Mouse (Mus musculus) inflammation-experienced regulatory T-cells, adult 6 months (primary cell): ENCODE results near the gene Wee1. TPM values are rescaled to one million over a fixed set of nuclear protein-coding genes. Genes with fewer than 3 reads are reported as not detected.
A peak's percentile ranks its signal among the peaks of the same experiment; 100 is the strongest.
"Not testable (repeated sequence)": the region's sequence is repeated elsewhere in the genome, so short reads cannot be mapped to it uniquely, and the experiment has no call there.

Source experiments
- ATAC-seq: one replicate; pipeline ENCODE4 v1.8.0; 2017
- polyA plus RNA-seq, 3 experiments: library from polyadenylated mRNA; unstranded; fragments of 100-300 nt; shearing (Covaris generic); gene quantifications; one replicate each; pipeline ENCODE4 v1.2.1; 2017

The Wee1 gene
- polyA plus RNA-seq, result 1 to 10 TPM; 1.5 to 4.5 (median 2.6) TPM

DNA sequence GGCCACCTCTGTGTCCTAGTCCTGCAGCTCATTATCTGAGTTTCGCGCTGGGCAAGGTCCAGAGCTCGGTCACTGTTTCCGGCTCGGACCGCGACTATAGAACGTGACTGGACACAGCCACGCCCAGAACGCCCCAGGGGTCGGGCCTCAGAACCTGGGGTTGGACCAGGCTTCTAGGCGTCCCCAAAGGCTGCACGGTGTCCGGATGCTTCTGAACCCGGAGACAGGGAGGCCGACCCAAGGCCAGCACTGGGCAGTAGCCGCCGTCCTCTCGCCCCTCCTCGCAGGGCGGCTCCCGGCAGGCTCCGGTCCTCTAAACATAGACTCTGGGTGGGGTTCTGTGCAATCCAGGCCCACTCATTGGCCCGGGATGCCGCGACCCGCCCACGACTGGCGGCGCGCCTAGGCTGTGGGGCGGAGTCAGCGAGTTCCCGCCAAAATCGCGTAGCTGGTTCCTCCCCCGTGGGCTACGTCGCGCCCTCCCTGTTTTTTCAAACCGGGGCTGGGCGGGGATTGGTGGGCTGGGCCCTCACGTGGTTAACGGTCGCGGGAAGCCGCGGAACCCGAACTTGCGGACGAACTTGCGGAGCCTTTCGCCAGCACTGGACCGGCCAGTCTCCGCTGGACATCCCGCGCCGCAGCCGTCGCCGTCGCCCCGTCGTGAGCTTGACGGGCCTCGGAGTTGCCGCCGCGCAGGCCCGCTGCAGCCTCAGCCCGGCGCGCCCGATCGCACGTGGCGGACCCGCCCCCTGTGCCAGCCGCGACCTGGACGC is at the start of gene Wee1:
Gene Wee1 (plus strand): TSS at position 531 of the 773 bp plus-strand sequence.
- peak; percentile 89 for ATAC-seq

DNA sequence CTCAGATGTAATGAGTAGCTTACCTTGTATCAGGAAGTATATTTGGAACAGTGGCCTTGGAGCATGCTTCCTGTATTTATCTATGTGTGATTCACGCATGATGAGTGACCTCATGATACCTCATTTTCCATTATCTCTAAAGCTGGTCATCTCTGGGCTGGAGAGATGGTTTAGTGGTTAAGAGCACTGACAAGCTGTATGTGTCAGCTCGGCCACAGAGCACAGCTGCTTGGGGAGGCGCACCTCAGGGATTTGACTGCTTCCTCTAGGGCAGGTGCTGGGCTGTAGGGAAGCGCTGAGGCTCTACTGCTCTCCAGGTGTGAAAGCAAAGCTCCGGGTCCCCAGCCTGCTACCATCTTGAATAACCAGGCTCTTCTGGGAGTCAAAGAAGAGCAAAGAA is 43.7 kb upstream of the Wee1 start:
- ATAC-seq, result no peak

DNA sequence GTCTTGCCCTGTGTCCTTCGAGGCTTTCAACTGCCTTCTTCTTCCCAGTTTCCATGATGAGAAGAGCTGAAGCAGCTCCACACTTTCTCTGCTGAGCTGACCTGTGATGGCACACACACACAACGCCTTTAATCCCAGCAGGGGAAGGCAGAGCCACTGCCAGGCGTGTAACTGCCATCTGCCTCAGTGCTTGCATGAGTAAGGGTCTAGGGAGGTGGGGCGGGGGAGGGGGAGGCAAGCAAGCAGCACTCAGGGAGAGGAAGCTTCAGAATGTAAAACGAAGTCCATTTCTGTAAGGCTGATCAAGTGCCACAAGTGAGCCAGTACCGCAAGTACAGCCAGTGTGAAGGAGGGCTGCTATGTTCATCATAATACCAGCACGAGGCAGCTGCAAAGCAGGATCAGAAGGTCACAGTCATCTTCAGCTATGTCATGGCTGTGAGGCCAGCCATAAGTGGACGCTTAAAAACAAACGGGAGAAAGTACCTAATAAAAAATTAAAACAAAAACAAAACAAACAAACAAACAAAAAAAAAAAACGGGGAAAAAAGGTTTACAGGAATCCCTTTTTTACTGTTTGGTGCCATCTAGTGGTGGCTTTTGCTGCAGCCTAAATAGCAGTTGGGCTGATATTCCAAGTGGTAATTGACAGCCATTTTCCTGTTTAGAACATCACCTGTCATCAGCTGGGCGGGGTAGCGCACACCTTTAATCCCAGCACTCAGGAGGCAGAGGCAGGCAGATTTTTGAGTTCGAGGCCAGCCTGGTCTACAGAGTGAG is 38.3 kb upstream of the Wee1 start:
- ATAC-seq, result peak; percentile 77

DNA sequence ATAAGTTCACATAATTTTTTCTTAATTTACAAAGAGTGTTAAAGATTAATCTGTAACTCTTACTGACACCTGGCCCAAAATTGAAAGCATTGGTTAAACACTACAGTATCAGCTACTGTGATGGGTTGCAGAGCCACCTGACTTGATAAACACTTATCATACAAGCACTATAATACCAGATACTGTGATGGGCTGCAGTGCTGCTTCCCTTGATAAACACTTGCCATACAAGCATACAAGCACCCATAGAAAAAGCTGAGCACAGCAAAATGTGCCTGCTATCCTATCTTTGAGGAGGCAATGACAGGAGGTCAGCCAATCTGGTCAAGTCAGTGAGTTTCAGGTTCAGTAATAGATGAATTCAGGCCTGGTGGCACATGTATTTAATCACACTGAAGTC is 36.6 kb upstream of the Wee1 start:
- no peak for ATAC-seq

DNA sequence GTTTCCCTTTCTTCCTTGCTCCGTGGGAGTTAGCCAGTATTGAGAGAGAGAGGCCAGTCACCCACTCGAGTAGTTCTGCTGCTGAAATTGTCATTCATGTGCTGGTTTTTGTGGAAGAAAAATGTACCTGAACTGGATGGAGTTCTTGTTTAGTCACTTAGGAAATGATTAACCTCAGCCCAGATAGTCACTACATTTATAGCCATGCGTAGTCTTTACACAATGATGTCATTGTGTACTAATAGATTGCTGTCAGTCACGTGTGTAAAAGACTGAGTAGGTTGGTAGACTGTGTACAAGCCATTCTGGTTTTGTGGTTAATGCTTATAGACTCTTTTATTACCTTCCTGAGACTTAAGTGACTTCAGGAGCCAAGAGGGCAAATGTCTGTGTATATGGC is 33.9 kb upstream of the Wee1 start:
- ATAC-seq, result no peak

DNA sequence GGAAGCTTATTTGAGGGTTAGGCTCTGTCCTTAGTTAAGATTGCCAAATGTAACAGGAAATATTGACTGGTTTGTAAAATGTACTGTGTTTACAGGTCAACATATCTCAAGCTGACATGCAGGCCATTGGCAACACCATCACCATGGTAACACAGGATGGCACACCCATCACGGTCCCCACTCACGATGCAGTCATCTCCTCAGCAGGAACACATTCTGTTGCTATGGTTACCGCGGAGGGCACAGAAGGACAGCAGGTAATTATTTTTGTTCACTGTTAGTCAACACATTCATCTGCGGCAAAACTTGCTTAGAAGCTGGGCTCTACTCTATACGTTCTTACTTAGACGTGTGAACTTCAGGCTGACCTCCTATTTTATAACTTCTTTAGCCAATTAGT is 30.2 kb upstream of the Wee1 start:
- no peak for ATAC-seq

DNA sequence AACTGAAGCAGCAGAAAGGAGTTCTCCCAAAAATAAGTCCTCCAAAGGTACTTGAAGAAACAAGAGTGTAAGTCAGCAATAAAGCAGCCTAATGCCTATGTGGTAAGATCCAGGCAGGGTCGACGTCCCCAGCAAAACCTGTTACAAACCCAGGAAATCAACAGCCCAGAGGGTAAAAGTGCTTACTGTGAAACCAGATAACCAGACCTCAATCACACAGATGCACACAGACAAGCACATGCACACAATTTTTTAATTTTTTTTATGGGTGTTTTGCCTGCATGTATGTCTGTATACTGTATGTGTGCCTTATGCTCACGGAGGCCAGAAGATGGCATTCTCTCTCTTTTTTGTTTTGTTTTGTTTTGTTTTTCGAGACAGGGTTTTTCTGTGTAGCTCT is 25.5 kb upstream of the Wee1 start:
- no peak for ATAC-seq

DNA sequence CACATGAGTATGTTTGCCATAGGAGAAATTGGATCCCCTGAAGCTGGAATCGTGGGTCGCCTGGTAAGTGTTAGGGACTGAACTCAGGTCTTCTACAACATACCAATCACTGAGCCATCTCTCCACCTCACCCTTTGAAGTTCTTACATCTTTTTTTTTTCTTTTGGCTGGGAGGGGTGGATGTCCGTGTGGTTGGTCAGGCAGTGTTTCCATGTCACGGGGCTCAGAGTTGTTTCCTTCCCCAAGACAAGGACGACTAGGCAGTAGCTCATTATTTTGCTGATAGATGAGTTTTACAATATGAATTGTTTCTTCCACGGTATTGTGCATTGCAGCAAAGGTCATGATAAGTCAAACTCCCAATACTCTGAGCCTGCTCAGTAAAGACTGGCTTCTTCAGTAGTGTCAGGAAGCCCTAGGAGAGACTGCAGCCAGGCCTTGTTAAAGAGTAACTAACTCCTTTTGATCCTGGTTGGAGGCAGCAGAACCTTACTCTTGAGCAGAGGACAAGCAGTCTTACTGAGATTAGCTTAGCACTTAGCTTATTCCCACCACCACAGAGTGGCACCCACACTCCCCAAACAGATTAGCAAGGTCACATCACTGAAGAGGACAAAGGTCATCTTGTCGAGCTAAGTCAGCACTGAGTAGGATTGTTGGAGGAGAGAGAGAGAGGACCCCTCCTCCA is 24.6 kb upstream of the Wee1 start:
- no peak for ATAC-seq

DNA sequence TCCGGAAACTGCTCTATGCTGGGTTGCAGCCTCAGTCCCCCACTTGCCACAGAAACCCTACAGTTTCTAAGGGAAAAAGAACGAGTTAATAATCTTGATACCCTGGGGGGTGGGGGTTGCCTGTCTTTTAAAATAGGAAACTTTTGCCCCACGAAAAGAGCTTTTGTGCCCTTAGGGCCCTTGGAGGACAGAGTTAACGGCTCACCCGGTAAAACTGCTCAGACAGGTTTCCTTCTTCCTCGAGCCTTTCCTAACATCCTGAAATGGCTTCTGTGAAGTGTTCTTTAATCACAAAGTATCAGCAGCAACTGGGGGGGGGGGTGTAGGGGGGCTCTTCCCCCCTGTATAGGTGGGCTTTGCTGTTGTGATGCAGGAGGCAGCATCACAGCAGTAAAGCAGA is 21.0 kb upstream of the Wee1 start:
- ATAC-seq, result no peak

DNA sequence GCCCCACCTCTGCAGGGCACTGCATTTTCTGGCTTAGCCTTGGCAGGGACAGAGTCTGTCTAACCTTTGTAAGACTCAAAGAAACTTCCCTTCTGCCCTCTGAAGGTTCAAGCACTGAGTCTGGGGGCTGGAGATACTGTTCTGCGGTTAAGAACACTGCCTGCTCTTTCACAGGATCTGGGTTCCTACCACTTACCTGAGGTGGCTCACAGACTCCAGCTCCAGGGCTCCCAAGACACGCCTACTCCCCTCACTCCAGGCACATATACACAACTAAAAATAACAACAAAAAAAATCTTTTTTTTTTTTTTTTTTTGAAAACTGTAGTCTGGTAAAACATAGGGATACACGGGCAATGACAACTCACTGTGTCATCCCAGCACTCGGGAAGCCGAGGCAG is 20.6 kb upstream of the Wee1 start:
- no peak for ATAC-seq

DNA sequence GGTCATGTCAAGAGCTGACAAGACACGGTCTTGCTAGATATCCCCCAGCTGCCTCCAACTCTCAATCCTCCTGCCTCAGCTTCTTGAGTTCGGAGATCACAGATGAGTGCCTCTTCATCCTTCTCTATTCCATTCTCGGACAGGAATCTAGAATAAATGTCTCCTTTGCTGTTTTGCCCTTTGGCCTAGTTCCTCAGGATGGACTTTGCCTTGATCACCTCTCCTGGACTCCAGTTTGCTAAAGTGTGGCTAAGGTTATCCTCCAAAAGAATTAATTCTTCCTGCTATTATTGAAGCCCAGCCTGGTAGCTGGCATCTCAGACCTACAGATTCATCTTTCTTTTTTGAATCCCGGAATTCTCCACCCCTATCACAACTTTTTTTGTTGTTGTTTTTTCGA is 16.8 kb upstream of the Wee1 start:
- no peak for ATAC-seq

DNA sequence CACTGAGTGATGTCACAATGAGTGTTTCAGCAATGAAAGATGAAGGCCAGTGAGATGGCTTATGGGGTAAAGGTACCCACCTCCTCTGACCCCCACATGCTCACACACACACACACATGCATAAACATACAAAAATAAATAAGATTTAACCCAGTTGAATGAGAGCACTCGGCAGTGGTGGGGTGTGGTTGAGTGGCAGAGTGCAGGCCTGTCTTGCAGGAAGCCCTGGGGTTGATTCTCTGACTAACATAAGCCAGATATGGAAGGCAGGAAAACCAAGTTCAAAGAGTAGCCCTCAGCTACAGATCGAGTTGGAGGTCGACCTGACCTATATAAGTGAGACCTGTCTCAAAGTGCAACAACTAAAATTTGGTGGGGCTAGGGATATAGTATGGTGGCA is 15.2 kb upstream of the Wee1 start:
- ATAC-seq, result no peak

DNA sequence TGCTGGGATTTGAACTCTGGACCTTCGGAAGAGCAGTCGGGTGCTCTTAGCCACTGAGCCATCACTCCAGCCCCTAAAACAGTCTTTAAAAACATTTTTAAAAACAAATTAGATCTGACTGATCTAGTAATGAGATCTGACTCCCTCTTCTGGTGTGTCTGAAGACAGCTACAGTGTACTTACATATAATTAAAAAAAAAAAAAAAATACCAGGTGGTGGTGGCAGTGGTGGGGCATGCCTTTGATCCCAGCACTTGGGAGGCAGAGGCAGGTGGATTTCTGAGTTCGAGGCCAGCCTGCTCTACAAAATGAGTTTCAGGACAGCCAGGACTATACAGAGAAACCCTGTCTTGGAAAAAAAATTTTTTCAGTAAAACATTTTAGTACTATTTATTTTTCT is 13.3 kb upstream of the Wee1 start:
- not testable (repeated sequence) for ATAC-seq

DNA sequence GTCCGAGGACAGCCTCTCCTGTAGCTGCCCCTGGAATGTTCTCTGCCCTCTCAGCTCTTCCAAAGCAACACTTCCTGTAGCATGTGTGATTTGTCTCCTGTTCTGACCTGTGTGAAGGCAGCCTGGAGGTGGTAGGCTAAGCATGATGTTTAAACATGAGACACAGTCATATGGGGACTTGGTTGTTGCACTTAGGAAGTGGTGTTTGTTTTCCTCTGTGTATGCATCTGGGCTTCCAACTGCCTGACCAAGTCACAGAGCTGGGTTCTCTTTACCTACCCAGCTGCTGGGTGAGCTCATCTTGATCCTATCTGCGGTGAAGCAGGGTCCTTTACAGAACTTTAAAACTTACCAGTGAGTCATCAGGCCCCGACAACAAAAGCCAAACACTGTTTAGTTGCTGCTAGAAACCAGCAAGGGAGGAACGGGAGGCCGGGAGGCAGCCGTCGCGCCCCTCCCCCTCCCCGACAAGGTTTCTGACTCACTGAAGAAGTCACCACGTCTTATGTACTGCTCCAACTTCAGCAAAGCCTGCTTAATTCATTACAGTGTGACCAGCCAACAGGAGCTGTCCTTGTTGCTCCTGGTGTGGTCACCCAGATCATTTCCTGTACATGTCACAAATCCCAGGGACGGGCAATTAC is 12.8 kb upstream of the Wee1 start:
- peak; percentile 80 for ATAC-seq

DNA sequence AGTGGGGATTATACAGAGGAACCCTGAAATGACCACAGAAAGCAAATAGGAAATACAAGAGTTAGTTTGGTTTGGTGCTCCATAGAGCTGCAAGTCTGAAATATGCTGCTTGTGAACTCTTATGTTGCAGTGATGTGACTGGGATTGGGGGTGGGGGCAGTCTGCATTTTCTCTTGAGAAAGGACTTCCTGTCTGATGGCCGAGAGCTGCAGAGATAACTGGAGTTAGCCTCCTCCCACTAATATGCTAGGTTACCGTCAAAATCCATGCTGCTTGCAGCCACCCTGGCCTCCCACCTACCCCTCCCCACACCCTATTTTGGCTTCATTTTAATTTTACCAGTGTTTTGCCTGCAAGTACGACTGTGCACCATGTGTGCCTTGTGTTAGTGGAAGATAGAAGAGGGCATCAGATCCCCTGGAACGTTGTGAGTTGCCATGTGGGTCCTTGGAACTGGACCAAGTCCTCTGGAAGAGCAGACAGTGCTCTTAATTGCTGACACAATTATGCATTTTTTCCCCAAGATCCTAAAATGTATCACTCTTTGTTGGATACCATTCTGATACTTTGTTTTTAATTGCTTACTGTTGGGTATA is 11.7 kb upstream of the Wee1 start:
- ATAC-seq, result no peak

DNA sequence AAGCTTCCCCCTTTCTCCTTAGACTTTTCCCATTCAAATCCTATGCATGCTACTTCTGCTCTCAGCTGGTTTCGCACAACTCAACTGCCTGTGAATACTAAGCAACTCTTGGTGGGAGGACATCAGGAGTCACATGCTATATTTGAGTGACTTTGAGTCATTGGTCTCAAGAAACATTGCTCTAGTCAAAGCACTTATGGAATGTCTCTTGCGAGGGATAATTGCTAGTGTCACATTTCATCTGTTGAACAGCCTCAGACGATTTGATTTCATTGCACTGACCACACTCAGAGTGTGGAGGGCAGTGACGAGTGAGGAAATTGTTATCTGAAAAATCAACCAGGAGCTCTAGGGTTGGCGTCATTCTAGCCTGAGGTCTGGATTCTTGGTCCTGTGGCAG is 7.1 kb upstream of the Wee1 start:
- ATAC-seq, result no peak

DNA sequence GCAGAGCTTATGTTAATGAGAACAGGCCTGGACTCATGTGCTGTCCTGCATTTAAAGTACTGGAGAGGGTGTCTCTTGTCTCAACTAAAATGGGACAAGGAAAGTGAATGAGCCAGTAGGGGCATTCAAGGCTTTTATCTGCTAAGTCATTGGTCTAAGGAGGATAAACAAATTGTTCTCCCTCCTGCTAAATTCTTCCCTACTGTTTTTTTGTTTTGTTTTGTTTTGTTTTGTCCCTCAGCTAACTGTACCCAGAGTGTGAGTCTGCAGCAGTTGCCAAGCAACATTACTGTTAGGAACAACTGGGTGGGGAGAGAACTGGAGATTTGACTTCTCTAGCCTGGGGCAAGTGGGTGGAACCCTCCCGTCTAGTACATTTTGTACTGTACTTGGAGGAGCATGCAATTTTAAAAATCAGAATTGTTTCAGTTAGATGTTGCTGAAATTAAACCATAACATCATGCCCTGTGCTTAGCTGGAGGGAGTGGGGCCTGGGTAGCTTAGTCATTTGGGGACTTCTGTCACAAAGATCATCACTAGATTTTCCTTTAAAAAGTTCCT is 5.0 kb upstream of the Wee1 start:
- ATAC-seq, result no peak

DNA sequence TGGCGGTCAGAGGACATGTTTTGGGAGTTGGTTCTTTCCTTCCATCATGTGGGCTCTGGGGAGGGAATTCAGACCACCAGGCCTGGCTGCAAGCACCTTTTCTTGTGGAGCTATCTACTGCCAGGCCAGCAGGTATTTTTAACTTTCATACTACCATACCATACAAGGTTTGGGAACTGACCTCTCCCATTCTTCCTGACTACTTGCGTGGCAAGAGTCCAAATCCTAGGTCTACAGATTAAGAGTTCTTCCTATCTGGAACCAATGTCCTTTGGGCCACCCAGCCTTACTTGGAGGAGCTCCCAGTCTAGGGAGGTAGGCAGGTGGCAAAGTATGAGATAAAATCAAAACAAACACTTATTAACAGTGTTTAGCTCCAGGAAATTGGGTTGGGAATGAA is 3.4 kb upstream of the Wee1 start:
- ATAC-seq, result no peak

DNA sequence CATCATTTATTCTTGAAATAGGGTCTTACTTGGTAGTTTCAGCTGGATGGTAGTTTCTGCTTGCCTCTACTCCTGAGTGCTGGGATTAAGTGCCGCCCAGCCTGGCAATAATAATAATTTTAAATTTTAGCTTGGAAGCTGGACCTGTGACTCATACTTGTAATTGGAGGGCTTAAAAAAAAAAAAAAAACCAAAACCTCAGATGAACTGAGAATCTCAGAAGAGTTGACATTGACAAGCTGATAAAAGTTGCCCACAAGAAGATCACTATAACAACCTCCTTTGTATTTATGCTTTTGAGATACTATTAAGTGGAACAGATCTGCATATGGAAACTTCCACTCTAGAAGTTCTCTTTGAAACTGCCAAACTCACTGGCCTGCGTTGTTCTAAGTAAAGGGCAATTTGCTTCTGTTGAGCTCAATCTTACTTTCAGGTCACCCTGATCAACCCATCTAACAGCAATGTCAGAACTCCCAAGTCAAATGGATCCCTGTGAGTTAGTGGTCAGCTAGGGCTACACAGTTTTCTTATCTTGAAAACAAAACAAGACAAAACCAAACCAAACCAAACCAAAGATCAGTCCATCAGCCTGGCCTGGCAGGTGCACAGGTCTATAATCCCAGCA is 1.6 kb upstream of the Wee1 start:
- ATAC-seq, result no peak

DNA sequence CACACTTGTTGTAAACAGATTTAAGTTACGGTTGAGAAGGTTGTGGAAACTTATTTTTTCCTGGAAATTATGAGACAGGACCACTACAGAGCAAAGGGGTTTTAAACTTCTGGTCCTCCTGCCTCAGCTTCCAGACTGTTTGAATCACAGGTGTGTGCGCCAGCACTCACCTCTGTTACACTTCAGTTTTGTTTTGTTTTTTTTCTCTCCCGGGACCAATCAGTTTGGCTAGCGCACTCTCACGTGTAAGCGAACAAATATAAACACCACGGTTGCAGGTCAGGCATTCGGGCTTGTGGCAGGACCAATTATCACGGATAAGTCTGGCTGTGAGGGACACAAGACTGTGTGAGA is 707 bp upstream of the Wee1 start:
- ATAC-seq, result peak; percentile 7

DNA sequence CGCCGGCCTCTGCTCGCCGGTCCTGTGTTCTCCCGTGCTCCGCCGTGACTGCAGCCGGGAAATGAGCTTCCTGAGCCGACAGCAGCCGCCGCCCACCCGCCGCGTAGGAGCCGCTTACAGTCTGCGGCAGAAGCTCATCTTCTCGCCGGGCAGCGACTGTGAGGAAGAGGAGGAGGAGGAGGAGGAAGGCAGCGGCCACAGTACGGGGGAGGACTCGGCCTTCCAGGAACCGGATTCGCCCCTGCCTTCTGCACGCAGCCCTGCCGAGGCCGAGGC is 381 bp downstream of the Wee1 start:
- ATAC-seq, result peak; percentile 6
